Mouse (Mus musculus) thymus, postnatal 10 days (tissue): ENCODE measurements around the gene Intu.

Experiments
- DNase-seq, 2 experiments: peaks; one replicate each; pipeline ENCODE4 v3.0.0; 2021; ENCODE audit warnings: low spot score in 2 of 2

Gene Intu

DNA sequence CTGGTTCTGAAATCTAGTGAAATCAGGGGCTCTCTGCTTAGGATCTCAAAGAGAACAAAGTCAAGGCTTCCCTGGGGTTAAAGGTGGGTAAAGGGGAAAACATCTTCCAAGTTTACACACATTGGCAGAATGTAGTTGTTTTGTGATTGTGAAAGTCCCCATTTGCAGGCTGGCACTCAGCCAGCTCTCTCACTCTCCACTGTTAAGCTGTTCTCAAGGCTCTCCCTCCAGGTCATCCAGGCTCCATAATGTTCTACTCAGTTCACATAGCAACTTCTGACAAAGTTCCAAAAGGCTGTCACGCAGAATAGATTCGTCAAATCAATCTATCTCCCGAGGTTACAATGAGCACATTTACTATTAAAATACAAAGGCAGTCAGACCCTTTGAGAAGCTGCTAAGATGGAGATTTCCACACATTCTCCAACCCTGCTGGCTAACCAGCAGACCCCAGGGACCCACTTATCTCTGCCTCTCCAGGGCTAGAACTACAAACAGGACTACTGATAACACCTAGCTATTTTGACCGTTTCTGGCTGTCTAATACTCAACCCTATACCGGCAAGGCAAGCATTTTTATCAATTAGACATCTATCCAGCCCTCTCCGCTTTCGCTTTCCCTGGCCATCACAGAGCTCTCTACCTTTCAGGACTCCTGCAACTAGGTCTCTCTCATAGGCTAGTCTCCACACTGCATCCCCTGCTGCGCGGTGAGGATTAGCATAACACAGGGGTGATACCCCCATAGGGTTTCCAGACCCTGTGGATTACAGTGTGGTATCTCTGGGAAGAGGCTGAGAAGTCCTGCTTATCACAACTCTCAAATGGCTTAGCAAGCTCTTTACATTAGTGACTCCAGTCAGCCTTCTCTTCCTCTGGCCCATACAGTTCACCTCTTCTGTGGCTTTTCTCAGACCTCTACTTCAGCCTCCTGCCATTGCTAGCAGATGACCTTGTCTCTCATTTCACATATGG lies 2.8 kb upstream of the Intu start:
- DNase-seq = no peak

DNA sequence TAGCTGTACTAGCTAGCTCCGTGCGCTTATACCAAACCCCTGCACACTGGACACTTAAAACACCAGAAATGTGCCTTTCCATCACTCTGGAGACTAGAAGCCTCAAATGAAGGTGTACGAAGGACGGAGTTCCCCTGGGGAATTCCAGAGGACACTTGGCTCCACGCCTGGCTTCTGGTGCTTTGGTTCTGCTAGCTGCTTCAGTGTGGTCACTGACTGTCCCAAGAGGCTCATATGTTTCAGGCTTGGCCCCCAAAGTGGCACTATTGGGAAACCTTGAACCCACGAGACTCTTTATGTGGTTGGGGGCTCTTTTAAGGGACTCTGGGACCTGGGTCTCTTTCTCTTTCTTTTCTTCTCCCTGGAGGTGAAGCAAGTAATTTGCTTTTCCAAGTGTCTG lies 2.1 kb upstream of the Intu start:
- DNase-seq = no peak

DNA sequence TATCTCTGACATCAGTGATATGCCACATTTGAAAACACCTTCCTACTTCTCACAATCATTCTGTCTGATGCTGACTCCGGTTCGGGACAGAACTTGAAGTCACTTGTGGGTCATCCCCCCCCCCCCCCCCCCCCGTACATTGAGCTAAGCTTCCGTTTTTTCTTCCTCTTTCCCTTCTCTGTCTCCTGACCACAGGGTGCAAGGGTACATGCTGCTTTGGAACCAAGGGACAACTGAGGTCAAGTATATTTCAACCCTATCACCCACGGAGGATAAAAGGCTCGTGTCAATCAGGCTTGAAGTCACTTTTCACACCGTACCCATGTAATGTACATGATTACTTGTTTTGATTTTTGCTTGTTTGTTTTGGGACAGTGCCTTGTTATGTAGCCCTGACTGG lies 241 bp upstream of the Intu start:
- no peak for DNase-seq

- no peak for DNase-seq
Measured at GRCm38 (mm10) chr3:40532256-40532655, 1.2 kb downstream of the Intu start.

DNA sequence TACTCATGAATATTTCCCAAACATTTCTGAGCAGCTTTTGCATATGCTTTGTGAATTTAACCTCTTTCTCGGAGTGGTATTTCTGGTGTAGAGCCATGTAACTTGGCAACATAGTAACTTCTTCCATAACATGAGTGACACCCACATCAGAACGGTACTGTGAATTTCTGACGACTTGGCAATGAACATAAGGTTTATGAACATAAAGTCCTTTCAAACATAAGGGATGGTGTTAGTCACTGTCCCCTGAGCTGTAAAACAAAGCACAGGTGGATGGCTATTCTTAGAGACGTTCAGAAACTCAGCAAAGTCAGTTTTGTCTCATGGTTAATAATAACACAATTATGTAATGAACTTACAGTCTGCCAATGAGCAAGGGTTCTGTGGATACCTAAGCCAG lies 3.1 kb downstream of the Intu start:
- DNase-seq = no peak

GRCm38 (mm10) chr3:40540567-40541554 lies 9.8 kb downstream of the Intu start:
- DNase-seq = peak; percentile 84 to 90

DNA sequence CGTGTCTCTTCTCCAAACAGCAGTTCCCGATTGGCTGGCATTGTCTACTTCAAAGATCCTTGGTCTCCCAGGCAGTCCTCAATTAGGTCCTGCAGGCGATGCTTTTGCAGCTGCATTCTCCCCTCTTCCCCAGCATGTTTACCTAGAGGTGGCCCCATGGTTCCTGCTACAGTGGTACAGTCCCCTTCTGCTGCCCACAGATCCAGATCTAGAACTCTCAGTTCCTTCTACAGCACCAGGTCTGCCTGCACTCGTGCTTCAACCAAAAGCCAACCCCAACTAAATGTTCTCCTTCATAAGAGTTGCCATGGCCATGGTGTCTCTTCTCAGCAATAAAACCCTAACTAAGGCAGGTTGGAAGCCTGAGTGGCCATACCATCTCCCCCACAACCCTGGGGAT lies 15.5 kb downstream of the Intu start:
- DNase-seq = no peak

- peak; percentile 31 to 44 for DNase-seq
Measured at GRCm38 (mm10) chr3:40652941-40653352, 121.9 kb downstream of the Intu start.

DNA sequence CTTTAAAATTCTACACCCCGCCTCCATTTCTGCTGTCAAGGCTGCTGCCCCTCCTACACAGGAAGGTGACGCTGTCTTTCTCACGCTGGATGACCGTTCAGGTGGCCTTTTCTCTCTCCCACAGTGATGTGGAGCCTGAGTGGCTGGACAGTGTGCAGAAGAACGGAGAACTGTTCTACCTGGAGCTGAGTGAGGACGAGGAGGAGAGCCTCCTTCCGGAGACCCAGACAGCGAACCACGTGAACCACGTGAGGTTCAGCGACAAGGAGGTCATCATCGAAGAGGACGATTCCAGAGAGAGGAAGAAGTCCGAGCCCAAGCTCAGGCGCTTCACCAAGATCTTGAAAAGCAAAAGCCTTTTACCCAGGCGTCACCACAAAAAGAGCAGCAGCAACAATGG lies 122.5 kb downstream of the Intu start:
- DNase-seq = no peak

GRCm38 (mm10) chr3:40654028-40654427 lies 122.9 kb downstream of the Intu start:
- no peak for DNase-seq

DNA sequence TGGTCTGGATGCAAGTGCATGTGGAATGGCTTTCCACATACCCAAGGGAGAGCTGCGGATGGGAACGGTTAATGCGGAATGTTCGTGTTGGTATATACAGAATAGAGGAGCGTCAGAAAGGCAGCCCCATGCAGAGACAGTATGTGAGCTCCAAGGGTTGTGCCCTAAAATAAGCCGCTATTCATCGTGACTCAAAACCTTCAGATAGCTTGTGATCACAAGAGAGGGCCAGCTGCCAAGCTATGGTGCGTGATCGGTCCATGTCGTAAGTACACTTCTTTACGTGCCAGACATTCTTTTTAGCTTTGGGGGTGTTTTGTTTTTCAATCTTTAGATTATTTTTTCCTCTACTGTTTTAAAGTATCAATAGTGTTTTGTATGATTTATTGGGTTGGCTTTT lies 124.5 kb downstream of the Intu start:
- DNase-seq = no peak

- no peak for DNase-seq
Measured at GRCm38 (mm10) chr3:40656339-40656738, 125.3 kb downstream of the Intu start.

DNA sequence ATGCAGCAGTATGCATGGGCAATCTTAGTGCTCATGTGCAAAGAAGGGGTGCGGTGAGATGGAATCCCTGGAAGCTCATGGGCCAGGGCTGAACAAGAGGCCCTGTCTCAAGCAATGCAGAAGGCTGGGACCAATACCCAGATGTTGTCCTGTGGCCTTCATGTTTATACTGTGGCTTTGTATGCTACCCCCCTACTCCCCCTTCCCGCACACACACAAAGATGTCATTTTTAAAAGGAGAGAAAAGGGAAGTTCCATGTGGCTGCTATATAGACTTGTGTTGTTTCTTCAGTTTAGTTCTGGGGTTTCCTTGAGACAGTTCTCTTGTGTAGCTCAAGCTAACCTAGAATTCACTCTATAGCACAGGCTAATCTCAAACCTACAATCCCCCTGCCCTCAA lies 129.1 kb downstream of the Intu start:
- DNase-seq = no peak

DNA sequence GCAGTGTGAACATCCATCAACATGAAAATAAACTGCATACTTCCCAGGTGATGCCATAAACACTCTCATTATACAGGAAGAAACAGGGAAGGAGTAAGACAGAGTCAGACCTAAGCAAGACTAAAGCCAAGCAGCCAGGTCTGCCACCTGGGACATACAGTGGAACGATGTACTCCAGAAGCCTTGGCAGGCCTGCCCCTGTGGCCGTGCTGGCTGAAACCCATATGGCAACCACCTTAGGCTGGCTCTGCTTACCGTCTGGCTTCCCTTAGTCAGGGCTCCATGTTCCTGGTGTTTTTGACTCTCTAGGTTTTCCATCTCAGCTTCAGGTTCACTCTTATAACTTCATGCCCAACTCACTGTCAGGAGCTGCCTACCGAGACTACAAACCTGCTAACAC lies 135.0 kb downstream of the Intu start:
- no peak for DNase-seq

- no peak for DNase-seq
Measured at GRCm38 (mm10) chr3:40666861-40667719, 136.0 kb downstream of the Intu start.

- DNase-seq = no peak
Measured at GRCm38 (mm10) chr3:40668889-40669288, 137.8 kb downstream of the Intu start.

- no peak for DNase-seq
Measured at GRCm38 (mm10) chr3:40669395-40669794, 138.3 kb downstream of the Intu start.

GRCm38 (mm10) chr3:40673515-40673914 lies 142.4 kb downstream of the Intu start:
- no peak for DNase-seq

- no peak for DNase-seq
Measured at GRCm38 (mm10) chr3:40674873-40675405, 143.9 kb downstream of the Intu start.

DNA sequence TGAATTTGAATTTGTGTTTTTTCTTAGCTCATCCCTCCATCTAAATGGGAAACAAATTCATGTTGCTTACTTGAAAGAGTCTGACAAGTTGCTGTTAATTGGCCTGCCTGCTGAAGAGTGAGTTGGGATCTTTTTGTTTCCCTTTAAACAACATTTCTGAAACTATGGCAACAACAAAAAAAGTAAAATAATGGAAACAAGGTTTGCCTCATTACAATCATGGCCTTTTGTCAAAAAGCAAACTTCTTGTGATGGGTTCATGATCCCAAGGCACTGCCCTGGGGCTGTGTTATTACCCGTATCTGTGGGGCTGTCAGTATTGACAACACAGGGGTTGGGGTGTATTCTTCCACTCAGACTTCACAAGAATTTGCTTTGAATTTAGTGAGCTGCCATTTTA lies 147.8 kb downstream of the Intu start:
- DNase-seq = no peak

- no peak for DNase-seq
Measured at GRCm38 (mm10) chr3:40682404-40682803, 151.3 kb downstream of the Intu start.
